Mouse (Mus musculus): ENCODE measurements around the gene Fam83c. TPM values are rescaled to one million over a fixed set of nuclear protein-coding genes. Genes with fewer than 3 reads are reported as not detected.

Gene Fam83c
- polyA plus RNA-seq, 2 experiments = 0.09 TPM; not detected in 1

DNA sequence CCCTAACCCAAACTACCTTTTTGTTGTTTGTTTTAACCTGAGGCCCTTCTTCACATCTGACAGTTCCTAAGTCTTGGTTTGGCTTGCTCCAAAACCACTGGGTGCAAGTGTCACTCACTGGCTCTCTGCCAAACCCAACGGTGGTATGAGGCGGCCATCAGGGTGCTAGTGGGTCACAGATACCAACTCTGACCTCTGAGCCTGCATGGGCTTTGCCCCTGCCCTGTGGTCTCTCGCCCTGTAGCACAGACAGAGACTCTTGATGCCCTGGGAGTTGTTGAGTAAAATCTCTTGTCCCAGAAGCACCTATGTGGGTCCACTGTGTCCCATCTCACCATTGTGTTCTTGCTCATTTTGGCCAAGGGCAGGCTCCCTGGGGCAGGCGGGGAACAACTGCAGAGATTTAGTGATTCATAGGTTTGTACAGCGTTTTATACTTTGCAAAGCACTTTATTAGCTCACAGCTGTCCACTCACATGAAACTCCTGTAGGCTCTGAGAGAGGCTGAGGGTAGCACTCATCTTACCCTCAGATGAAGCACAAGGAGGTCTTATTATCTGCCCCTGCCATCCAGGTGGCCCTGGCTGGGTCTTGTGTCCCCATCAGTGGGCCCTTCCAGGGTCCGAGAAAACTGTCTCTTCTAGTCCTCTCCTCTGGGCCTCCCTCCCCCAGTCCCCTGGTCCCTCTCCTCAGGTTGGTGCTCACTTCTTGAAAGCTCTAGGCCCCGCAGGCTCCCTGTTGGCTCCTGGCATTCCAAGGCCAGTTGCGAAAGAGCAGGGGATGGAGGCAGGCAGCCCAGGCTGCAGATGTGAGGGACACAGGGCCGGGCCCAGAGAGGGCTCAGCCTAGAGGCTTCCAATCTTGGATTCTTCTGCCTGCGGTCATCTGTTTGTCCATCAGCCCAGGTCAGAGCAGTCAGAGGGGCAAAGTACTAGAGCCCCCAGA is 17.1 kb downstream of the Fam83c start:
- DNase-seq (ENCODE audit: low read depth in 3 of 3, low spot score in 3 of 3) (no peak), ATAC-seq (ENCODE audit: insufficient read depth) (no peak)
- no peak overlapping the region for H3K9ac ChIP-seq (replicated peaks)
- H3K4me3 ChIP-seq (ENCODE audit: insufficient read depth in 1 of 2, low read depth in 2 of 2, low read length in 2 of 2) = no peak overlapping the region
- peaks cover 10% of the 10 kb centered on the region for H3K36me3 ChIP-seq (replicated peaks; ENCODE audit: control insufficient read depth, insufficient read depth, low read depth)
- WGBS (ENCODE audit: insufficient replicate concordance) = 64% methylated on average over 10 of the region's 10 CpGs
- H3K27ac ChIP-seq = no peak overlapping the region
- peaks cover 6 to 8% of the 10 kb centered on the region in 2 experiments for H3K4me1 ChIP-seq (replicated peaks; ENCODE audit: control insufficient read depth in 2 of 2, insufficient read depth in 2 of 2, low read length in 1 of 2)
- H3K27me3 ChIP-seq (ENCODE audit: control insufficient read depth, insufficient read depth, low read length) = no peaks in the 10 kb centered on the region
- TF ChIP-seq EP300 (IDR thresholded peaks at IDR 0.05; ENCODE audit: low read depth) (no peak), CTCF (IDR thresholded peaks at IDR 0.05; ENCODE audit: low read depth) (no peak)
- H3K9me3 ChIP-seq (ENCODE audit: control insufficient read depth, low read length) = no peaks in the 10 kb centered on the region
- H3K4me2 ChIP-seq (ENCODE audit: low read depth) = peak overlapping the region; percentile 99

DNA sequence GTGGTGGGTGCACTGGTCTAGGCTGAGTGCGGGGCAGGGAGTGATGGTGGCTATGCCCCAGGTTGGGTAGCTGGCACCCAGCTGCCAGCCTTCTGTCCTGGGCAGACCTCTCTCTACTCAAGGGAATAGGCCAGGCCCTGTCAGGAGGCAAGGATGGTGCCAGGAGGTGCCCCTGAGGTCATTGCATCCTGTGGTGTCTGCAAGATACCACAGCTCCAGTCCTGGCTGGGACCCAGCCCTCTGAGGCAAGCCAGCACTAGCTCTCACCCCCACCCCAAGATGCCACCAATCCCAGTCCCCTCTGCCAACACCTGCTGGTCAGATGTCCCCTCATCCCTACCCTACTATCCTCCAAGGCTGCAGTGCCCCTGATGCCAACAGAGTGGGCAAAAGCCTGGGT is 18.5 kb downstream of the Fam83c start:
- Histone ChIP-seq H3K27ac (no peak overlapping the region), H3K4me1 (replicated peaks; ENCODE audit: control insufficient read depth in 2 of 2, insufficient read depth in 2 of 2, low read length in 1 of 2) (peaks cover 6 to 8% of the 10 kb centered on the region in 2 experiments), H3K9ac (replicated peaks) (no peak overlapping the region), H3K4me2 (ENCODE audit: low read depth) (no peak overlapping the region), H3K27me3 (ENCODE audit: control insufficient read depth, insufficient read depth, low read length) (no peaks in the 10 kb centered on the region), H3K4me3 (ENCODE audit: insufficient read depth in 1 of 2, low read depth in 2 of 2, low read length in 2 of 2) (no peak overlapping the region), H3K9me3 (ENCODE audit: control insufficient read depth, low read length) (no peaks in the 10 kb centered on the region), H3K36me3 (replicated peaks; ENCODE audit: control insufficient read depth, insufficient read depth, low read depth) (0 out of 2 replicates have a peak, but pooled peaks cover 3% of the 10 kb centered on the region)
- TF ChIP-seq CTCF (IDR thresholded peaks at IDR 0.05; ENCODE audit: low read depth) (no peak), EP300 (IDR thresholded peaks at IDR 0.05; ENCODE audit: low read depth) (no peak)
- no peak for ATAC-seq (ENCODE audit: insufficient read depth)
- 86% methylated on average over 1 of the region's 1 CpGs for WGBS (ENCODE audit: insufficient replicate concordance)
- DNase-seq (ENCODE audit: low read depth in 3 of 3, low spot score in 3 of 3) = no peak

DNA sequence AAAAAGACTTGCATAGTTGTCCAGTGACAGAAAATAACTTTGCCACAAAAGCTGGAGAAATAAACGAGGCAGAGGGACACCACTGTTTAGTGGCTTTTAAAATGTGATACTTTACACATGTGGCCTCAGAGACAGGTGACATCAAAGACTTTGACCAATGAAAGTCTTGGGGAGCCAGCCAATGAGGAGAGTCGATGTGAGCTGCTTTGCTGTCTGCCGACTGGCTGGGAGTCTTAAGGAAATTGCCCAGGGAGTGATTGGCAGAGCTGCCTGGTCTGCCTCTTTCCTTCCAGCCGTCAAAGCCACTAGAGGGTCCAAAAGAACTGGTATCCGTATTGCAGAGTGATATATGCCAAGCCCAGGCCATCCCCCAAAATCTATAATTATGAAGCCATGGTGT is 19.8 kb downstream of the Fam83c start:
- no peak overlapping the region for H3K27ac ChIP-seq
- H3K9ac ChIP-seq (replicated peaks) = no peak overlapping the region
- H3K9me3 ChIP-seq (ENCODE audit: control insufficient read depth, low read length) = no peaks in the 10 kb centered on the region
- peaks cover 6 to 8% of the 10 kb centered on the region in 2 experiments for H3K4me1 ChIP-seq (replicated peaks; ENCODE audit: control insufficient read depth in 2 of 2, insufficient read depth in 2 of 2, low read length in 1 of 2)
- no peak overlapping the region for H3K4me3 ChIP-seq (ENCODE audit: insufficient read depth in 1 of 2, low read depth in 2 of 2, low read length in 2 of 2)
- no peaks in the 10 kb centered on the region for H3K27me3 ChIP-seq (ENCODE audit: control insufficient read depth, insufficient read depth, low read length)
- DNase-seq (ENCODE audit: low read depth in 3 of 3, low spot score in 3 of 3) (peak in 1 of 3 experiments; percentile 13), ATAC-seq (ENCODE audit: insufficient read depth) (no peak)
- no peak overlapping the region for H3K4me2 ChIP-seq (ENCODE audit: low read depth)
- TF ChIP-seq CTCF (IDR thresholded peaks at IDR 0.05; ENCODE audit: low read depth) = no peak
- no peak for TF ChIP-seq EP300 (IDR thresholded peaks at IDR 0.05; ENCODE audit: low read depth)
- WGBS (ENCODE audit: insufficient replicate concordance) = 24% methylated on average over 5 of the region's 5 CpGs
- H3K36me3 ChIP-seq (replicated peaks; ENCODE audit: control insufficient read depth, insufficient read depth, low read depth) = no peaks in the 10 kb centered on the region

DNA sequence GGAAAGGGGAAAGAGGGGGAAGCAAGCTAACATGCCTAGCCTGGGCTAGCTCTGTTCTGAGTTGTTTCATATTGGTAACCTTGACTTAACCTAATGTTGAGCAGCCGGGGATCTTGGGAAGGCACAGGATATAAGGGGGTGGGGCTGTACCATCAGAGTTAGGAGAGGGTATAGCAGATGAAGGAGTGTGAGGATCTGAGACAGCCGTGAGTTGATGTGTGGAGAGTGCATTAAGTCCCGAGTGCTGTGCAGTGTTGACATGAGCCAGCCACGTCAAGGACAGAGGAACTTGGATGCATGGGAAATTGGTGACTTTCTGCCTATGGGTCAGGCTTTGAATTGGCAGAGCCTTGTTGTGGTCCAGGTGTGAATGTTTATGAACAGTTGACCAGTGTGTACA is 22.0 kb downstream of the Fam83c start:
- WGBS (ENCODE audit: insufficient replicate concordance) = 59% methylated on average over 4 of the region's 4 CpGs
- ATAC-seq (ENCODE audit: insufficient read depth) = no peak

GRCm38 (mm10) chr2:155811821-155812396 is 22.7 kb downstream of the Fam83c start:
- ATAC-seq (ENCODE audit: insufficient read depth) = no peak
- TF ChIP-seq CTCF (IDR thresholded peaks at IDR 0.05; ENCODE audit: low read depth) (peak; percentile 97), EP300 (IDR thresholded peaks at IDR 0.05; ENCODE audit: low read depth) (no peak)
- 38% methylated on average over 16 of the region's 16 CpGs for WGBS (ENCODE audit: insufficient replicate concordance)

More for the DNA sequence above, 22.0 kb downstream of the Fam83c start:
- H3K27me3 ChIP-seq (ENCODE audit: control insufficient read depth, insufficient read depth, low read length) = no peaks in the 10 kb centered on the region
- no peak for DNase-seq (ENCODE audit: low read depth in 3 of 3, low spot score in 3 of 3)
- no peaks in the 10 kb centered on the region for H3K36me3 ChIP-seq (replicated peaks; ENCODE audit: control insufficient read depth, insufficient read depth, low read depth)
- no peaks in the 10 kb centered on the region for H3K9me3 ChIP-seq (ENCODE audit: control insufficient read depth, low read length)
- H3K9ac ChIP-seq (replicated peaks) = no peak overlapping the region
- TF ChIP-seq EP300 (IDR thresholded peaks at IDR 0.05; ENCODE audit: low read depth) (no peak), CTCF (IDR thresholded peaks at IDR 0.05; ENCODE audit: low read depth) (no peak)
- H3K27ac ChIP-seq = no peak overlapping the region
- no peaks in the 10 kb centered on the region for H3K4me1 ChIP-seq (replicated peaks; ENCODE audit: control insufficient read depth in 2 of 2, insufficient read depth in 2 of 2, low read length in 1 of 2)
- no peak overlapping the region for H3K4me3 ChIP-seq (ENCODE audit: insufficient read depth in 1 of 2, low read depth in 2 of 2, low read length in 2 of 2)
- H3K4me2 ChIP-seq (ENCODE audit: low read depth) = no peak overlapping the region

More at GRCm38 (mm10) chr2:155811821-155812396, 22.7 kb downstream of the Fam83c start:
- Histone ChIP-seq H3K36me3 (replicated peaks; ENCODE audit: control insufficient read depth, insufficient read depth, low read depth) (no peaks in the 10 kb centered on the region), H3K9ac (replicated peaks) (no peak overlapping the region), H3K4me2 (ENCODE audit: low read depth) (no peak overlapping the region), H3K27me3 (ENCODE audit: control insufficient read depth, insufficient read depth, low read length) (no peaks in the 10 kb centered on the region), H3K27ac (no peak overlapping the region), H3K4me3 (ENCODE audit: insufficient read depth in 1 of 2, low read depth in 2 of 2, low read length in 2 of 2) (no peak overlapping the region), H3K4me1 (replicated peaks; ENCODE audit: control insufficient read depth in 2 of 2, insufficient read depth in 2 of 2, low read length in 1 of 2) (no peaks in the 10 kb centered on the region), H3K9me3 (ENCODE audit: control insufficient read depth, low read length) (no peaks in the 10 kb centered on the region)
- DNase-seq (ENCODE audit: low read depth in 3 of 3, low spot score in 3 of 3) = peak; percentile 42 to 60 (median 45)
